Mouse (Mus musculus) MEL (cell line): ENCODE results near the gene Sarnp. TPM values are rescaled to one million over a fixed set of nuclear protein-coding genes. Genes with fewer than 3 reads are reported as not detected.

ENCODE experiments used
- DNase-seq: peaks from one replicate; pipeline ENCODE4 v3.0.0; 2011; ENCODE audit warnings: low read depth, low spot score
- H3K27ac ChIP-seq: 2 replicates; pipeline ENCODE4 v1.5.1; 2012; ENCODE audit warnings: low read depth, mild to moderate bottlenecking, control low read depth, low read length, moderate library complexity; ENCODE audit not compliant: control insufficient read depth
- H3K27me3 ChIP-seq, 2 experiments: fragments of 150-350 bp in 1 of 2; sonication (generic) in 1 of 2; 2 replicates each; pipeline ENCODE4 v1.6.1; 2012; ENCODE audit warnings: low read length in 2 of 2, mild to moderate bottlenecking in 2 of 2, improper control_type of control experiment in 1 of 2, moderate library complexity in 1 of 2; ENCODE audit not compliant: insufficient read depth in 2 of 2, control insufficient read depth in 1 of 2
- H3K36me3 ChIP-seq, 2 experiments: 2 replicates each; pipeline ENCODE4 v1.6.1; 2012 to 2014; ENCODE audit warnings: low read length in 2 of 2, improper control_type of control experiment in 1 of 2, inconsistent platforms in 1 of 2, mild to moderate bottlenecking in 1 of 2; ENCODE audit not compliant: insufficient read depth in 2 of 2, control insufficient read depth in 1 of 2
- H3K4me1 ChIP-seq, 2 experiments: fragments of 150-350 bp in 1 of 2; sonication (generic) in 1 of 2; 2 replicates each; pipeline ENCODE4 v1.6.1; 2012; ENCODE audit warnings: low read length in 2 of 2, improper control_type of control experiment in 1 of 2, mild to moderate bottlenecking in 1 of 2; ENCODE audit not compliant: insufficient read depth in 2 of 2, control insufficient read depth in 1 of 2
- H3K4me3 ChIP-seq, 2 experiments: fragments of 150-350 bp in 1 of 2; sonication (generic) in 1 of 2; 2 replicates each; pipeline ENCODE4 v1.5.1; 2012; ENCODE audit warnings: low read depth in 2 of 2, low read length in 2 of 2, mild to moderate bottlenecking in 2 of 2, moderate library complexity in 2 of 2, control low read depth in 1 of 2, improper control_type of control experiment in 1 of 2; ENCODE audit not compliant: control insufficient read depth in 1 of 2, insufficient read depth in 1 of 2
- H3K79me2 ChIP-seq: 2 replicates; pipeline ENCODE4 v1.6.1; 2012; ENCODE audit warnings: mild to moderate bottlenecking, low read length, moderate library complexity; ENCODE audit not compliant: control insufficient read depth, poor library complexity, insufficient read depth
- H3K9ac ChIP-seq: 2 replicates; pipeline ENCODE4 v1.6.1; 2012; ENCODE audit warnings: low read depth, mild to moderate bottlenecking, control low read depth, low read length, moderate library complexity; ENCODE audit not compliant: control insufficient read depth, poor library complexity, severe bottlenecking
- H3K9me3 ChIP-seq: fragments of 150-350 bp; sonication (generic); replicated peaks from 2 replicates; pipeline ENCODE4 v1.6.1; 2012; ENCODE audit warnings: mild to moderate bottlenecking, low read length, improper control_type of control experiment, moderate library complexity; ENCODE audit not compliant: insufficient read depth
- BHLHE40 ChIP-seq: IDR thresholded peaks from 2 replicates; pipeline ENCODE4 v1.6.1; 2012; ENCODE audit warnings: low read depth, mild to moderate bottlenecking, inconsistent platforms, low read length, improper control_type of control experiment, borderline replicate concordance
- CHD2 ChIP-seq: IDR thresholded peaks from 2 replicates; pipeline ENCODE4 v1.6.1; 2011; ENCODE audit warnings: low read length, improper control_type of control experiment
- E2F4 ChIP-seq: IDR thresholded peaks from 2 replicates; pipeline ENCODE4 v1.6.1; 2011; ENCODE audit warnings: low read depth, low read length, improper control_type of control experiment, borderline replicate concordance
- ELF1 ChIP-seq: IDR thresholded peaks from 2 replicates; pipeline ENCODE4 v1.6.1; 2014; ENCODE audit warnings: low read depth, mild to moderate bottlenecking, inconsistent platforms, low read length, improper control_type of control experiment, moderate library complexity
- ETS1 ChIP-seq: IDR thresholded peaks from 2 replicates; pipeline ENCODE4 v1.6.1; 2012; ENCODE audit warnings: low read depth, mild to moderate bottlenecking, inconsistent platforms, low read length, improper control_type of control experiment, moderate library complexity
- GATA1 ChIP-seq: IDR thresholded peaks from 2 replicates; pipeline ENCODE4 v1.6.1; 2011; ENCODE audit warnings: low read depth, low read length, improper control_type of control experiment
- HCFC1 ChIP-seq: IDR thresholded peaks from 2 replicates; pipeline ENCODE4 v1.6.1; 2012; ENCODE audit warnings: low read depth, mild to moderate bottlenecking, inconsistent platforms, low read length, improper control_type of control experiment, moderate library complexity
- JUND ChIP-seq: IDR thresholded peaks from 2 replicates; pipeline ENCODE4 v1.6.1; 2011; ENCODE audit warnings: low read depth, mild to moderate bottlenecking, improper control_type of control experiment, low read length
- KAT2A ChIP-seq: conservative IDR thresholded peaks from 2 replicates; pipeline ENCODE4 v1.6.1; 2012; ENCODE audit warnings: low read depth, low read length, improper control_type of control experiment, inconsistent platforms
- MAFK ChIP-seq: IDR thresholded peaks from 2 replicates; pipeline ENCODE4 v1.6.1; 2011; ENCODE audit warnings: low read depth, mild to moderate bottlenecking, low read length, improper control_type of control experiment, borderline replicate concordance
- MAZ ChIP-seq: IDR thresholded peaks from 2 replicates; pipeline ENCODE4 v1.6.1; 2012; ENCODE audit warnings: low read depth, mild to moderate bottlenecking, inconsistent platforms, low read length, improper control_type of control experiment
- MXI1 ChIP-seq: IDR thresholded peaks from 2 replicates; pipeline ENCODE4 v1.6.1; 2011; ENCODE audit warnings: mild to moderate bottlenecking, low read depth, low read length, improper control_type of control experiment
- MYC ChIP-seq: IDR thresholded peaks from 2 replicates; pipeline ENCODE4 v1.6.1; 2011; ENCODE audit warnings: low read depth, mild to moderate bottlenecking, low read length, improper control_type of control experiment, moderate library complexity
- NRF1 ChIP-seq: IDR thresholded peaks from 2 replicates; pipeline ENCODE4 v1.6.1; 2014; ENCODE audit warnings: low read depth, mild to moderate bottlenecking, inconsistent platforms, low read length, improper control_type of control experiment, moderate library complexity; ENCODE audit not compliant: poor library complexity, insufficient read depth, severe bottlenecking
- RAD21 ChIP-seq: IDR thresholded peaks from 2 replicates; pipeline ENCODE4 v1.6.1; 2011; ENCODE audit warnings: mild to moderate bottlenecking, low read depth, low read length, improper control_type of control experiment
- TAL1 ChIP-seq: IDR thresholded peaks from 2 replicates; pipeline ENCODE4 v1.6.1; 2012; ENCODE audit warnings: mild to moderate bottlenecking, inconsistent platforms, low read length, moderate library complexity, mixed read lengths
- TBP ChIP-seq: IDR thresholded peaks from 2 replicates; pipeline ENCODE4 v1.8.0; 2011; ENCODE audit warnings: low read depth, low read length, improper control_type of control experiment
- TCF12 ChIP-seq: IDR thresholded peaks from 2 replicates; pipeline ENCODE4 v1.6.1; 2014; ENCODE audit warnings: low read depth, mild to moderate bottlenecking, inconsistent platforms, low read length, improper control_type of control experiment, moderate library complexity
- ZC3H11A ChIP-seq: IDR thresholded peaks from 2 replicates; pipeline ENCODE4 v1.6.1; 2012; ENCODE audit warnings: low read depth, mild to moderate bottlenecking, inconsistent platforms, low read length, improper control_type of control experiment
- ZKSCAN1 ChIP-seq: IDR thresholded peaks from 2 replicates; pipeline ENCODE4 v1.6.1; 2012; ENCODE audit warnings: low read depth, mild to moderate bottlenecking, inconsistent platforms, low read length, improper control_type of control experiment, moderate library complexity
- polyA plus RNA-seq, 2 experiments: library from polyadenylated mRNA; stranded (reverse) in 1 of 2; unstranded in 1 of 2; fragments of >175 nt in 1 of 2; fragments of >200 nt in 1 of 2; gene quantifications; 2 replicates each; pipeline versions ENCODE4 v1.2.1 to v1.2.4; 2012; ENCODE audit warnings: low replicate concordance in 2 of 2, low read depth in 1 of 2; ENCODE audit not compliant: insufficient read length in 2 of 2, insufficient read depth in 1 of 2, missing spikeins in 1 of 2
- total RNA-seq: library from RNA; depleted of rRNA; stranded (reverse); fragments of 300-350 nt; gene quantifications from 2 replicates; pipeline ENCODE4 v1.2.3, GENCODE M21; 2012

Gene Sarnp
- total and polyA plus RNA-seq, 3 experiments: 103 to 1,007 (median 189) TPM

- Histone ChIP-seq H3K27ac (no peak overlapping the region), H3K9me3 (no peaks in the 10 kb centered on the region), H3K9ac (no peak overlapping the region), H3K79me2 (peaks cover 3% of the 10 kb centered on the region; the same call in 1 of the 2 replicates), H3K36me3 (peaks cover 0 to 2% of the 10 kb centered on the region in 2 experiments; a peak in 1 of 4 replicates), H3K27me3 (no peaks in the 10 kb centered on the region), H3K4me1 (peaks cover 0 to 19% of the 10 kb centered on the region in 2 experiments; a peak in 3 of 4 replicates), H3K4me3 (no peak overlapping the region)
- no peak for TF ChIP-seq E2F4
- no peak for TF ChIP-seq ETS1
- DNase-seq: no peak
Measured at GRCm38 (mm10) chr10:128919203-128919631, 102.1 kb downstream of the Sarnp start.

GRCm38 (mm10) chr10:128919966-128920365 lies 102.8 kb downstream of the Sarnp start:
- peaks cover 3% of the 10 kb centered on the region; the same call in 1 of the 2 replicates for H3K79me2 ChIP-seq
- H3K4me3 ChIP-seq: no peak overlapping the region
- H3K27me3 ChIP-seq: no peaks in the 10 kb centered on the region
- no peak overlapping the region for H3K27ac ChIP-seq
- TF ChIP-seq TBP: no peak
- no peak for TF ChIP-seq BHLHE40
- TF ChIP-seq GATA1: no peak
- no peak for TF ChIP-seq ZC3H11A
- TF ChIP-seq TCF12: no peak
- H3K9ac ChIP-seq: no peak overlapping the region
- H3K9me3 ChIP-seq: no peaks in the 10 kb centered on the region
- no peak for DNase-seq
- peaks cover 0 to 20% of the 10 kb centered on the region in 2 experiments; a peak in 3 of 4 replicates for H3K4me1 ChIP-seq
- H3K36me3 ChIP-seq: peaks cover 0 to 2% of the 10 kb centered on the region in 2 experiments; a peak in 1 of 4 replicates

GRCm38 (mm10) chr10:128920736-128921161 lies 103.6 kb downstream of the Sarnp start:
- DNase-seq: no peak
- H3K4me1 ChIP-seq: peaks cover 0 to 20% of the 10 kb centered on the region in 2 experiments; a peak in 3 of 4 replicates
- H3K27me3 ChIP-seq: no peaks in the 10 kb centered on the region

GRCm38 (mm10) chr10:128921251-128921650 lies 104.1 kb downstream of the Sarnp start:
- Histone ChIP-seq H3K9ac (no peak overlapping the region), H3K27ac (no peak overlapping the region), H3K4me1 (peaks cover 0 to 20% of the 10 kb centered on the region in 2 experiments; a peak in 3 of 4 replicates), H3K9me3 (no peaks in the 10 kb centered on the region), H3K27me3 (no peaks in the 10 kb centered on the region), H3K36me3 (peaks cover 0 to 2% of the 10 kb centered on the region in 2 experiments; a peak in 1 of 4 replicates), H3K79me2 (peaks cover 3% of the 10 kb centered on the region; the same call in 1 of the 2 replicates), H3K4me3 (no peak overlapping the region)
- DNase-seq: no peak
- TF ChIP-seq NRF1 (no peak), ZC3H11A (no peak), TAL1 (no peak), MAZ (no peak), ZKSCAN1 (no peak), MXI1 (no peak), CHD2 (no peak), TBP (no peak), ELF1 (no peak), HCFC1 (no peak), MYC (no peak), JUND (no peak), RAD21 (no peak), KAT2A (no peak), TCF12 (no peak)

More at GRCm38 (mm10) chr10:128920736-128921161, 103.6 kb downstream of the Sarnp start:
- peaks cover 3% of the 10 kb centered on the region; the same call in 1 of the 2 replicates for H3K79me2 ChIP-seq
- no peak overlapping the region for H3K9ac ChIP-seq
- no peak overlapping the region for H3K27ac ChIP-seq
- no peaks in the 10 kb centered on the region for H3K9me3 ChIP-seq
- H3K4me3 ChIP-seq: no peak overlapping the region
- no peak for TF ChIP-seq MAFK
- TF ChIP-seq, all 39 proteins: peak for 0
- peaks cover 0 to 2% of the 10 kb centered on the region in 2 experiments; a peak in 1 of 4 replicates for H3K36me3 ChIP-seq
